Mouse (Mus musculus) brown adipose tissue, adult 24 weeks (tissue): Measurements from ENCODE around the gene Gm26566. TPM values are rescaled to one million over a fixed set of nuclear protein-coding genes. Genes with fewer than 3 reads are reported as not detected.
"Not testable (repeated sequence)": the region's sequence is repeated elsewhere in the genome, so short reads cannot be mapped to it uniquely, and the experiment has no call there.

Experiments used
- H3K27ac ChIP-seq: fragments of 200-500 bp; replicated peaks from 2 replicates; pipeline ENCODE4 v1.5.1; 2012; ENCODE audit warnings: low read depth, mild to moderate bottlenecking, low read length
- H3K4me1 ChIP-seq: fragments of 200-500 bp; 2 replicates; pipeline ENCODE4 v1.6.1; 2012; ENCODE audit warnings: low read length, mixed read lengths; ENCODE audit not compliant: control insufficient read depth, insufficient read depth, insufficient read length
- H3K4me3 ChIP-seq: fragments of 200-500 bp; 2 replicates; pipeline ENCODE4 v1.5.1; 2012; ENCODE audit warnings: low read depth, mild to moderate bottlenecking, low read length, moderate library complexity; ENCODE audit not compliant: insufficient read depth
- polyA plus RNA-seq: library from polyadenylated mRNA; stranded (reverse); fragments of >200 nt; gene quantifications from 2 replicates; pipeline ENCODE4 v1.2.4, GENCODE M21; 2012; ENCODE audit not compliant: missing spikeins, insufficient read depth, insufficient read length

The Gm26566 gene
- polyA plus RNA-seq, 1 experiment: not detected

DNA sequence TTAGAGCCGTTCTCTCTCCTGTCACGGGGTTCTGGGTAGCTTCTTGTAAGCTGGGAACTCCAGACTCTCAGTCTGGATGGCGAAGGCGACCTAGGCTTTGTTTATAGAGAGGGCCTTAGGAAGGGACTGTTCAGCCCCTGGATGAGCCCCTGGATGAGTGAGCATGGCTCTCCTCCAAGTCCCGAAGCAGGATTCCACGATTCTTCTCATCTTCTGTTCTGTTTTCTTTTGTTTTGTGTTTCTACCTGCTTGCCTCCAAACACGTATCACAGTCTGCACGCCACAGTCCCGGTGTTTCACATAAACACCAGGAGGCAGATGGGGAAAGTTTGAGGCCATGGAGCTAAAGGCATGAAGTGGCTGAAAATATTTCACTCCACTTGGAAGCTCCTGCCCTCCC lies 37.1 kb downstream of the Gm26566 start:
- H3K27ac ChIP-seq, H3K4me3 ChIP-seq: not testable (repeated sequence)

DNA sequence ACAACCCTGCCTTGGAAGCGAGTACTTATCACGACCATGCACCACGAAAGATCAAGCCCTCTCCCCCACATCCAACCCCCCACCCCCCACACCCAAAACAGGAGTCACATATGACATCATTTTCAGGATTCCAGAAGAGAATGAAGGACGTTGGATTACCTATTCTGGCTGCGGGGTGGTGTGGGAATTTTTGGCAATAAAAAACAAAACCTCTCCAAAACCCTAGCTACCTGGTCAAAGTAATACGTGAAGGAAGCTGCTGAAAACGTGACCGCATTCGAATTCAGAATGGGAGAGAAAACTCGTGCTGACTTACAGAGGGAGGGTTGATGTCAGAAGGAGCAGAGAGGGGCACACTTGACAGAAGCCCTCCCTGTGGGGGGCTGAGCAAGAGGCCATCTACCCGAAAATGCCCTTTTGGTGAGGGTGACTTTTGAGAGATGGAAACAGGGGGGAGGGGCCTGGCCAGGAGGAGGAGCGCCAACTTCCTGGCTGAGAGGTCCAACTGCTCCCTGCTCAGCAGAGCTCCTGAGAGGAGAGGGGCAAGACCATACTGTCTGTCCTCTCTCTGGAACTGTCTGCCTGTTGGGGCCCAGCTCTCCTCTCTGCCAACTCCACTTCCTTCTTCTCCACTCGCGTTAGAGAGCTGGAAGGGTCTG lies 38.1 kb downstream of the Gm26566 start, which contains the start of gene Gm13283:
TSS of gene Gm13283 (plus strand) at position 510 of the 659 bp plus-strand sequence.
- Histone ChIP-seq H3K4me3 (peak within 1 kb of the TSS; percentile 56), H3K27ac (peak within 1 kb of the TSS; percentile 47; the same call in 1 of the 2 replicates)
- H3K4me1 ChIP-seq: not testable (repeated sequence)

More for the DNA sequence above, 37.1 kb downstream of the Gm26566 start:
- not testable (repeated sequence) for H3K4me1 ChIP-seq

DNA sequence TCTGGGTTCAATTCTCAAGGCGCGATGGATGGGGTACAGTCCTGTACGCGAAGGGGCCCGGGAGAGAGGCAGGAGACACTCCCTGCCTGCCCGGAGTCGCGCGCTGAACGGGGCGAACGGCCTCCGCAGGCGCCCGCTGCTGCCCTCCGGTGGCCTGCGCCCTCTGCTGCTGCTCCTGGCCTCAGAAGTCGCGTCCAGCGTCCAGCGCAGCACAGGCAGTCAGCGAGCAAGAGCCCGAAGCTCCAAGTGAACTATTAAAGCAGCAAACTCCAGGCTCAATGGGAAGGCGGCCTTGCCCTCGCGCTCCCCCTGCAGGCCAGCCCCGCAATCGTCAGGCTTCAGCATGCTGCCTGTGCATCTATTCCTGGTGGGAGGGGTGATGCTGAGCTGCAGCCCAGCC lies 38.8 kb downstream of the Gm26566 start:
- H3K4me1 ChIP-seq: not testable (repeated sequence)
- Histone ChIP-seq H3K27ac (peak overlapping the region; percentile 47; the same call in 1 of the 2 replicates), H3K4me3 (peak overlapping the region; percentile 56)

DNA sequence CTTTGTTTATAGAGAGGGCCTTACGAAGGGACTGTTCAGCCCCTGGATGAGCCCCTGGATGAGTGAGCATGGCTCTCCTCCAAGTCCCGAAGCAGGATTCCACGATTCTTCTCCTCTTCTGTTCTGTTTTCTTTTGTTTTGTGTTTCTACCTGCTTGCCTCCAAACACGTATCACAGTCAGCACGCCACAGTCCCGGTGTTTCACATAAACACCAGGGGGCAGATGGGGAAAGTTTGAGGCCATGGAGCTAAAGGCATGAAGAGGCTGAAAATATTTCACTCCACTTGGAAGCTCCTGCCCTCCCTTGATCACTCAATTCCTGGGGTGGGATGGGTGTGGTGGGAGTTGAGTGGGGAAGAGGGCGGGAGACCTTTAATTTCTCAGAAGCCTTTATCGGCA lies 40.2 kb downstream of the Gm26566 start:
- H3K4me1 ChIP-seq, H3K27ac ChIP-seq, H3K4me3 ChIP-seq: not testable (repeated sequence)

DNA sequence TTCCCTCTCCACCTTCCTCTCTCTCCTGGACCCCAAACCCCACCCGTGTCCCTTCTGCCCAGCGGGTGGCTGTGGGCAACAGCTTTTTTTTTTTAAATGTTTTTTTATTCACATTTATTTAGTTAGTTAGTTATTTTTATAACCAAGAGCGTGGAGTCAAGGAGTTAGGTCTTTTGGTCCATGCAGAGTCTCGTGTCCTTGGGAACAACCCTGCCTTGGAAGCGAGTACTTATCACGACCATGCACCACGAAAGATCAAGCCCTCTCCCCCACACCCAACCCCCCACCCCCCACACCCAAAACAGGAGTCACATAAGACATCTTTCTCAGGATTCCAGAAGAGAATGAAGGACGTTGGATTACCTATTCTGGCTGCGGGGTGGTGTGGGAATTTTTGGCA lies 40.7 kb downstream of the Gm26566 start:
- H3K27ac ChIP-seq, H3K4me1 ChIP-seq, H3K4me3 ChIP-seq: not testable (repeated sequence)

DNA sequence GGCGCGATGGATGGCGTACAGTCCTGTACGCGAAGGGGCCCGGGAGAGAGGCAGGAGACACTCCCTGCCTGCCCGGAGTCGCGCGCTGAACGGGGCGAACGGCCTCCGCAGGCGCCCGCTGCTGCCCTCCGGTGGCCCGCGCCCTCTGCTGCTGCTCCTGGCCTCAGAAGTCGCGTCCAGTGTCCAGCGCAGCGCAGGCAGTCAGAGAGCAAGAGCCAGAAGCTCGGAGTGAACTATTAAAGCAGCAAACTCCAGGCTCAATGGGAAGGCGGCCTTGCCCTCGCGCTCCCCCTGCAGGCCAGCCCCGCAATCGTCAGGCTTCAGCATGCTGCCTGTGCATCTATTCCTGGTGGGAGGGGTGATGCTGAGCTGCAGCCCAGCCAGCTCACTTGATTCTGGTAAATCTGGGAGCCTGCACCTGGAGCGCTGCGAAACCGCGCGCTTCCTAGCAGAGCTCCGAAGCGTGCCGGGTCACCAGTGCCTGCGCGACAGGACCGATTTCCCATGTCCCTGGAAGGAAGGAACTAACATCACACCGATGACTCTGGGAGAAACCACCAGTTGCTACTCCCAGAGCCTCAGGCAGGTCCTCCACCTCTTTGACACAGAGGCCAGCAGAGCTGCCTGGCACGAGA lies 41.9 kb downstream of the Gm26566 start:
- not testable (repeated sequence) for H3K27ac ChIP-seq, H3K4me1 ChIP-seq
- H3K4me3 ChIP-seq: peak overlapping the region; percentile 44

Other genes starting within 250 kb of the Gm26566 start
- not detected in 2 replicates for gene Ifnb1, start 199.0 kb upstream of the Gm26566 start, polyA plus RNA-seq
- not detected in 2 replicates for gene Ifna15, start 163.6 kb upstream of the Gm26566 start, polyA plus RNA-seq
- gene Ifna14, start 150.0 kb upstream of the Gm26566 start, polyA plus RNA-seq: not detected in 2 replicates
- gene Ifna9, start 129.4 kb upstream of the Gm26566 start, polyA plus RNA-seq: not detected in 2 replicates
- not detected in 2 replicates for gene Ifna12, start 118.4 kb upstream of the Gm26566 start, polyA plus RNA-seq
- not detected in 2 replicates for gene C87499, start 87.4 kb upstream of the Gm26566 start, polyA plus RNA-seq
- gene Ifna13, start 77.3 kb upstream of the Gm26566 start, polyA plus RNA-seq: not detected in 2 replicates
- not detected in 2 replicates for gene Ifna16, start 44.9 kb upstream of the Gm26566 start, polyA plus RNA-seq
- not detected in 2 replicates for gene Ifna2, start 37.9 kb upstream of the Gm26566 start, polyA plus RNA-seq
- gene Ifnab, start 30.4 kb upstream of the Gm26566 start, polyA plus RNA-seq: not detected in 2 replicates
- gene Klhl9, start 660 bp downstream of the Gm26566 start, polyA plus RNA-seq: 37.8 and 44.9 TPM in 2 replicates
- not detected in 2 replicates for gene Gm13271, start 33.1 kb downstream of the Gm26566 start, polyA plus RNA-seq
- gene Gm13283, start 38.3 kb downstream of the Gm26566 start, polyA plus RNA-seq: not detected in 2 replicates
- not detected in 2 replicates for gene Gm13290, start 52.0 kb downstream of the Gm26566 start, polyA plus RNA-seq
- gene Gm13289, start 55.1 kb downstream of the Gm26566 start, polyA plus RNA-seq: not detected in 2 replicates
- not detected in 2 replicates for gene Gm13272, start 58.0 kb downstream of the Gm26566 start, polyA plus RNA-seq
- not detected in 2 replicates for gene Ifnz, start 60.3 kb downstream of the Gm26566 start, polyA plus RNA-seq
- not detected in 2 replicates for gene Gm13276, start 63.9 kb downstream of the Gm26566 start, polyA plus RNA-seq
- not detected in 2 replicates for gene Gm13277, start 66.8 kb downstream of the Gm26566 start, polyA plus RNA-seq
- gene Gm13278, start 69.7 kb downstream of the Gm26566 start, polyA plus RNA-seq: not detected in 2 replicates
- not detected in 2 replicates for gene Gm13275, start 72.7 kb downstream of the Gm26566 start, polyA plus RNA-seq
- not detected in 2 replicates for gene Gm13279, start 75.6 kb downstream of the Gm26566 start, polyA plus RNA-seq
- gene Gm13285, start 77.9 kb downstream of the Gm26566 start, polyA plus RNA-seq: not detected in 2 replicates
- gene Gm13287, start 81.4 kb downstream of the Gm26566 start, polyA plus RNA-seq: not detected in 2 replicates
- gene Gm13288, start 83.7 kb downstream of the Gm26566 start, polyA plus RNA-seq: not detected in 2 replicates
- not detected in 2 replicates for gene Ifna7, start 94.4 kb downstream of the Gm26566 start, polyA plus RNA-seq
- not detected in 2 replicates for gene Ifna11, start 98.2 kb downstream of the Gm26566 start, polyA plus RNA-seq
- gene Ifna6, start 105.6 kb downstream of the Gm26566 start, polyA plus RNA-seq: not detected in 2 replicates
- gene Ifna5, start 113.7 kb downstream of the Gm26566 start, polyA plus RNA-seq: not detected in 2 replicates
- gene Ifna4, start 120.1 kb downstream of the Gm26566 start, polyA plus RNA-seq: not detected in 2 replicates
- gene Ifna1, start 128.3 kb downstream of the Gm26566 start, polyA plus RNA-seq: not detected in 2 replicates
- gene Ifne, start 158.4 kb downstream of the Gm26566 start, polyA plus RNA-seq: not detected in 2 replicates